Mouse (Mus musculus) layer of hippocampus, adult 9-10 months (tissue): ENCODE measurements at regions not wholly inside any gene's neighbourhood (a gene's known extent, or its start where the extent isn't known, plus 50 kb on each side); places are given as distances from the start of the nearest gene placed in this dataset.
"Not testable (repeated sequence)": the region's sequence is repeated elsewhere in the genome, so short reads cannot be mapped to it uniquely, and the experiment has no call there.

Source experiments
- DNase-seq: peaks from one replicate; pipeline ENCODE4 v3.0.0; 2022; ENCODE audit warnings: low spot score

DNA sequence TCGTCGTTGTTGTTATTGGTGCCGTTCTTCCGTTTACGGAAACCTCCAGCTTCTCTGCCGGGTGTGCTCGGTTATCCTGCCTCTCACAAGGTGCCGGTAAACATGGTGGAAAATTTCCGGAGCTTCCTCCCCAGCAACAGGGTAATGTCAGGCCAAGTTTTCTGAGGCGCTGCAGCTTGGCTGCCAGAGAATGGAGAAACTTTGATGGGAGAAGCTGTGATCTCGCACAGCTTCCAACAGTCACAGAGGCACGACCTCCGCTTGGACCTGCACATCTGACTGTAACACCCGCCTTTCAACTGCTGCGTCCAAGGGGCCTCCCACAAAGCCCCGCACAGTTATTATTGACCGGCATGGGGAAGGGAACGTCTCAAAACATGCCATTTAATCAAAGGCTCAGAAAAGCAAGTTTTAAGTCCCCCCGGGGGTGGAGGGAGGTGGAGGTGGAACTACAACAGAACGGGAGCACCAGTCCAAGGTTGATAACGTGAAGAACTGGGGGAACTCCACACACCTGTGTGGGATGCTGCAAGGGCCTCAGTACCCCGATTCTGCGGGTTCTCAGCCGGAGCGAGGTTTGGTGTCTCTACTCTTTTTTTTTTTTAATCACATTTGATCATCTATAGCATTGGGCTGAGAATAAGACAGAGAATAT is 299.1 kb downstream of the Vrk1 start:
- DNase-seq, result no peak

DNA sequence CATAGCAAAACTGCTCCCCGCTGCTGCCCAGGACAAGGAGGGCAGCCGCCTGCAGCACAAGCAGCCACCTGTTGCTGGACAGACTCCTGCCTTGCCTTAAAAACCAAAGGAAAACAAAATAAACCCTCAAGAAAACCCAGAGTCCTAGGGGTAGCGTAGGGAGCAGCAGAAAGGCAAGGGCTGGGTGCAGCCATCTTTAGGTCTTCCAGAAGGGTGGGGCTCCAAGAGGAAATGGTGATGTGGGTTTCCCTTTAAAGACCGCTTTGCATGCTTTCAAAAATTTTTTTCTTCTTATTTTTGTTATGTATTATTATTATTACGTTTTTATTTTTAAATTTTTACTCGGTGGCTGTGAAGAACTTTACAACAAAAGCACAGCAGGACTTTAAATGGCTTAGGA is 300.1 kb downstream of the Vrk1 start:
- no peak for DNase-seq

DNA sequence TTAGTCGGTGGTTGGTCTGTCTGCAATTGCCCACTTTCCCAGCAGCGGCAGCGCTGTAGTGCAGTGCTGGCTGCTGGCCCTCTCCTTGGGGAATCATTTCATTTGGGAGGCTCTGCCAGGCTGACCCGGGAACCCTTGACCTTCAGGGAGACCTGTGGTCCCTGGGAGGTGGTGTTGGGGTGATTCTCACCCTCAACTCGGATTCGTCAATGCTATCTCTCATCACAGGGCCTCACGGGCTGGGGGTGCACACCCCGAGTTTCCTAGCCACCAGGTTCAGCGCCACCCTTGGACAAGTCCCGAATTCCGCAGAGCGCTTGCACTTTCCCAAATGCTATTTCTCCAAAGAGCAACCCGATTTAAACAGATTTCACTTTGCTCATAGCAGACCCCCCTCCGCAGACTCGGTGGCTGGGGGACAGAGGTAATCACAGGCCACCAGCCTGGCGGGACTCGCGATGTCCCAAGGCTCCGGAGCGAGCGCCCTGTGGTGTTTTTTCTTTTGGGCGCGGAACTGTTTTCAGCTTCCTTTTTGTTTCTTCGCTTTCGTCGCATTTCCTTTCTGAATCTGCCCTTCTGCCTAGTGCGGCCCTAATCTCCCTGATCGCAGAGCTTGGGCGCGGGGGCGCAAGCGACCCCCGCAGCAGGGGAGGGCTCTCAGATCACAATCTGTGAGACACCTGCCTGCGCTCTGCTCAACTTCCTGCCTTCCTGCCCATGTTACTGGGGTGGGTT is 300.7 kb downstream of the Vrk1 start:
- no peak for DNase-seq

DNA sequence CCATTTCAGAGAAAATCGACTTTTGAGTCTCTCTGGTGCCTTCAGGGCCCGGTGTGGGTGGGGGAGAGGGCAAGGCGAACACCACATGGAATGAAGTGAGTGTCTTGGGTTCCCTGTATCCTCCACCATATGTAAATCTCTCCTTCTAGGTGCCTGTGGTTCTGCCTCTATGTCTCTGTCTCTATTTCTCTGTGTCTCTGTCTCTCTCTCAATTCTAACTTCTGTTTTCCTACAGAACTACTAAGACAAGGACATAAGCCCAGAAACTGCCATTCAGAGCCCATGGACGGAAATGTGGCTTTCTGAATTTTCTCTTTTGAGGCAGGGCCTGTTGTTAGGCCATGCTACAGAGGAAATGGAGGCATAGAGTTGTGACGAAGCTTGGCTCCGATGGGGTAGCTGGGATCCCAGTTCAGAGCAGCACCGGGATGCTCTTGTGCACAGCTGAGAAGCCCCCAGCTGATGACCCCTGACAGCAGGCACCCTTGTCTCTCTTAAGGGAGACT is 301.3 kb downstream of the Vrk1 start:
- no peak for DNase-seq

DNA sequence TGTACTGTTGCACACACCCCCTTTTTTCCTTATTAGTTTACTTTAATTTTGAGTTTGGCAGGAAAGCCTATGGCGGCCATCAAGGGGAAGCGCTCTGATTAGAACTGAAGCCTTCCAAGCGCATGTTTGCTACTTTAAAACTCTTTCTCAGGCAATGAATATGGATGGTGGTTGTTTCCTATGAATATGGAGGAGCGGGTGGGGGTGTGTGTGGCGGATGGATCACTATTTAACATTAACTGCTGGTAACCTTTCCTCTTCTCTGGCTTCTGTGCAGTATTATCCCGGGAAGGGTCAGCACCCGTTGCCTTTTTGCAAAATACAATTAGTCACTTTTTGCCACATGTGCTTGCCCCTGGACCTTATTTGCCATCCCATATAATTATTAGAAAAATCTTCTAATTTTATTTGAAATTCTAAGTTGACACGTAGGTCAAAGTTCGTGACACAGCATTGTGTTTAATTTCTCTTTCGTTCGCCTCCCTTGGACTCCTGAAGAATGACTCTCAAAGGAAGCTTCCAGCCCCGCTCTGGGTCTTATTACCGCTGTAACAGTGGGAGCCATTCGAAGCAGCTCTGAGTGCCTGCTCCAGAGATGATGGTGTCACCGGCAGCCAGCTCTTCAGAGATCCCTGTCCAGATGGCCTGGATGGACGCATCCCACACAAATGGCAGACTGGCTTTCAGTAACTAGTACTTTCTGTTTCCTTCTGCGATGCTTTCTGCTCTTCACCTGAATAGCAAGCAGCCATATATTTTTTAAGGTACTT is 302.0 kb downstream of the Vrk1 start:
- no peak for DNase-seq

DNA sequence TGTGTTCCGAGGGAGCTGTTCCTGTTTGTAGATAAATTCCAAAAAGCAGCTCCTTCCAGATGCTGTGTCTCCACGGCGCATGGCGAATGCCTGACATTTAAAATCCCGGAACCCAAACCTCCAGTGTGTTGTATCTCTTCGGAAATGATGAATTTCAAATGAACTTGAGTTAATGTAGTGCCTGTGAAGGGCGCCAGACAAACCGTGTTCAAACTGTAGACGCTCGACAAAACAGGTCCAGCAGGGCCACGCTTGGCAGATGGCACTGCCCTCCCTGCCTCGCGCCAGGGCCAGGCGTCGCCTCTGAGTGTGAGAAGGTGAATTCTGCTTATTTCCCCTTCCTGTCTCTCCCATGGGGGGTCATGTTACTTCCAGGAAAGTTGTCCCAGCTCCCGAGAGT is 307.7 kb downstream of the Vrk1 start:
- no peak for DNase-seq

DNA sequence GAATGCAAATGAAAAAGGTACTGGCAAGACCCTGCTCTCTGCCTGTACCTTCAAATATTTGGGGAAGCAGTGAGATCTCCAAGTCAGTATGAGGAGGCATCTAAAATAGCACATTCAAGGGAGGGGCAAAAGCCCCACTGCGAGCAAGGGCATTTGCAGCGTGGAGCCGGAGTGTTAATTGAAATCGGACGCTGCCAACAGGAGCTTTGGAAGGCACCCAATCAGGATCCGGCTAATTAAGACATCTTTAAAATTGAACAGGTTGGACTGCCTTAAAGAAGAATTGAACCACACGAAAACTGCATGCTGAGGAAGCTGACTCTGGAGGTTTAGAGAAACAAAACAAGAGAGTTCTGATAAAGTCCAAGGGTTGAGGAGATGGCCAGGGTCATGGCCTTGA is 311.5 kb downstream of the Vrk1 start:
- no peak for DNase-seq

DNA sequence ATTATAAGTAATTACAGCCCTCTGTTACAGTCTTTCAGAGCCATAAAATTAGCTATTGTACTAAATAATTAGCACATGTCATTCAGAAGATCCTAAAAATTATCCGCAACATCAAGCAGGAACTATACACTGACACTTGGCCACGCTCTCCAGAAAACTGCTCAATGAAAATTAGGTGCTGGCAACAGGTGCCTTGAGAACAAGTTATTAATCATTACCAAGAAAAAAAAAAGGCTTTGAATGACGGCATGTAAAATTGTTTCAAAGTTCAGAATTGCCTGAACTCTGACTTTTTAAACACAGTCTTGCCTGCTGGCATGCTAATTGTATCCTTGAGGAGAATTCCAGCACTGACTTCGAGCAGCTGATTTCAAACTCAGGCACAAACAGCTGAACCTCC is 316.6 kb downstream of the Vrk1 start:
- no peak for DNase-seq

DNA sequence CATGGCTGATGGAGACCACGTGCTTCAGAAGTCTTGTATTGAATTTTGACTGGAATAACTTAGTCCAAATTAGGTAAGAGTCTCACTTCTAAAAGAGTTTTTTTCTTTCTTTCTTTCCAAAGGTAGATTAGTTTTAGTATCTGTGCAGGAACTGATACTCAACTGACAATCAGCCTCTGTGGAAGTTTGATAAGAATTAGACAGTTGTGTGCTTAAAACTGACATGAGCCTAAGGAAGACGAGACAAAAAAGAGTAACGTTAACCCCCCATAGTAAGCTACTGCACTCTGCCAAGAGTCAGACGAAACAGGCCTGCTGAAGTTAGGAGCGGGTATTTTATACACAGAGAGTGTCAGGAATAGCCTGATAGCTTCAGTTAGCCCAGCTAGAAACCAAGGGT is 317.3 kb downstream of the Vrk1 start:
- no peak for DNase-seq

DNA sequence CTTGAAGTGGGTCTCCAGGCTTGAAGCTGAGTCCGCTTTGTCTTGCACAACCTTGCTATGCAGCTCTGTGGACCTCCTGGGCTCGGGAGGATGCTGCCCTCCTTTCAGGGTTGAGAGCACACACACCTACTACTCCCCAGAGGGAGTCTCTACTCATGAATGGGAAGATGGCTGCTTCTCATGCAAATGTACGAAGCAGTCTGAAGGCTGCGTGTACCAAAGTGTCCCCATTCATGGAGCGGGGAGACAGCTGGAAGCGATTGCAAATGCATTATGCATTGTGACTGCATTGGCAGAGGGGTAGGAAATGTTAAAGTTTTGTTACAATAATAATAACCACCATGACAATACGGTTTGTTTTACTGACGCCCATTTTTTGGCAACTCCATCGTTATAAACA is 347.8 kb downstream of the Vrk1 start:
- no peak for DNase-seq

DNA sequence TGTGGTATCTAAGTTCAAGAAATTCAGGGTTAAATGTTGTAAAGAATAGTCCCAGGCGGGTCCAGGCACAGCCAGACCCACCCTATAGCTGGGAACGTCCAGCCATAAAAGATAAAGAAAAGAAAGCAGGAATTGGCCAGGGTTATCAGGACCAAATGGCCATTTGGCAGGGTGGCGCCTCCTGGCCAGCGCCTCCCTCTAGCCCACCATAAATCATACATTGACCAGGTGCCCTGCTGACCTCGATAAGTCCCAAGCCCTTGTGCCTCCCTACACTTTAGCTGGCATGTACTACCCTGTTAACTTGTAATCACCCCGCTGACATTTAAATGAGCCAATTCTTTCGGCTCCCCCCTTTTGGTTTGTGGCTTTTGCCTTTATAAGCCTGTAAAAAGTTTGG is 351.6 kb downstream of the Vrk1 start:
- DNase-seq, result not testable (repeated sequence)

DNA sequence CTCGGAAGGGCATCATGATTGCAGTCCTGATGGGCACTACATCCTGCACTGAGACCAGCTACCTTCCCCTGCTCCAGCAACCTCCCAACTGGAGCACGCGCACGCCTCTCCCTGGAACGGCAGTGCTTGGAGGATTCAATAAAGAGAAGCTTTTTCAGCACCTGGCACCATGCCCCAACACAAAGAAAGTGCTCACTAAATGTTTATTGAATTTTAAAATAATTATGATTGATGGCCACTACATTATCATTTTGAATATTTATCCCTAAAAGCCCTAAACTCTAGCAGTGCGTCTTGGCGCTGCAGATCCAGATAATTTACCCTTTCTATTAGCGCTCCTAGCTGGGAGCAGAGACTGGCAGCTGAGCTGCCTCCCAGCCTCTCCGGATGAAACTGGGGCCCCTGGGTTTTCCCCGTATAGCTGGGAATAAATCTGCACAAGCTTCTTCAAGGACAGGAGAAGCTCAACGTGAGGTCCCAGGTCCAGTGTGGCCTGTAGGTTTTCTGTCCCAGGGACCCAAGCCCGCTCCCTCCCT is 364.9 kb downstream of the Vrk1 start:
- DNase-seq, result no peak

DNA sequence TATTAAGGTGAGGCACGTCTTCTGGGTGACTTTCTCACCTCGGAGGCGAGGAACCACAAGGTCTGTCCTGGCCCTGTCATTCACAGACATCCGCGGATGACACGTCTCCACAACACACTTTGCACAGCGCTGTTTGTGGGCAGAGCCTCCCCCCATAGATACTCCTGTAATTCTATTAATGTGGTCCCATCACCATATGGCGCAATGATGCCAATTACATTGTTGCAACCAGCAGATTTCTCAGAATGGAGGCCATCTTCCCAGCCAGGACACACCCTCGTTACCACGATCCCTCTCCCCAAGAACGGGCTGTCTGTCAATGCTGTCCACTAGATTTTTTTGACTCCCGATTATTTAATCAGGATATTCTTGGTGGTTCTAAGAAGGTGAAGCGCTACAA is 365.9 kb downstream of the Vrk1 start:
- DNase-seq, result no peak

DNA sequence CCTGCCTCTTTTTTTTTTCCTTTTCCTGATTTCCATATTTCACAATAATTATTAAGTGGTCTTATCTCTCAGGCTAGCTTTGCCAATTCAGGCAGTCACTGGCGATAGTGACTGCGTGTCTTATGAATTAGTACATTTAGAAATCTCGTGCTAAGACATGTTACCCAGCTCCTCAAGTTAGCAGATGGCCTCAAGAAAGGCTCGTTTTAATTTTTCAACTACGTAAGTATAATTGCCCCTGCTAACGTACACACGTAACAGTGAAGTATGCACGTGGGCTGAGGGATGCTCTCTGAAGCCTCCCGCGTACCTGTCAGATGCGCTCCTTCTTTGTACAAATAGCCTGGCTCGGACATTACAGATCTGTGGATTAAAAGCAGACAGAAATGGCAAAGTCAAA is 366.8 kb downstream of the Vrk1 start:
- no peak for DNase-seq

DNA sequence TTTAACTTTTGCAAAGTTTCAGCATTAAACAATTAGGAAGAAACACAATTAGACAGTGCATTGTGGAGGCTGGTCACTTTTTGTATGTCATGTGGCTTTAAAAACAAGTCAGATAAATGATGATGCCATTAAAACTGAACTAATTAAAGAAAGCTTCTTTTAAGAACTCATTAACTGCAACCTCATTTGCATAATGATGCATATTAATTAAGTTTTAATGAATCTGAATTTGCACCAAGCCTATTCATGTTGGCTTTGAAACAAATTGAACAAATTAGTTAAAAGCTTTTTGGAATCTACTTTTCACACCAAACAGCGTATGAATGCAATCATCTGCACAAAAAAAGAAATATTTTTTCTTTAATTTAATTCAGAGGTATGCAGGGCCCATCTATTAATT is 367.3 kb downstream of the Vrk1 start:
- no peak for DNase-seq

DNA sequence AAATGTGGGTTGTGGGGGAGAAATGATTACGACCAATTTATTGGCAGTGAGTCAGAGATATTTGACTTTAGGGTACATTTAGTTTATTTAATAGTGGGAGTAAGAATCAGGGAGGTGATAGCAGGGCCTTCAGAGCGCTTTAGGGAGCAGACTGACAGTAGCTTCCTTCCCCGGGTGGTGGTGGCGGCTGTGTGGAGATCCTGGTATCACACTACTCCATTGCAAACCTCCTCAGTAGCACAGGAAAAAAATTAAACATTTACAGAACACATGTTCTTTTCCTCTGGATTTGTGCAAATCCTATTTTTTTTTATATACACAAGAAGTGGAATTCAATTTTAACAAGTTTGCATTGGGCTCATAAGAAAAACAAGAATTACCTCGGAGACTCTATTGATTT is 367.7 kb downstream of the Vrk1 start:
- DNase-seq, result no peak

DNA sequence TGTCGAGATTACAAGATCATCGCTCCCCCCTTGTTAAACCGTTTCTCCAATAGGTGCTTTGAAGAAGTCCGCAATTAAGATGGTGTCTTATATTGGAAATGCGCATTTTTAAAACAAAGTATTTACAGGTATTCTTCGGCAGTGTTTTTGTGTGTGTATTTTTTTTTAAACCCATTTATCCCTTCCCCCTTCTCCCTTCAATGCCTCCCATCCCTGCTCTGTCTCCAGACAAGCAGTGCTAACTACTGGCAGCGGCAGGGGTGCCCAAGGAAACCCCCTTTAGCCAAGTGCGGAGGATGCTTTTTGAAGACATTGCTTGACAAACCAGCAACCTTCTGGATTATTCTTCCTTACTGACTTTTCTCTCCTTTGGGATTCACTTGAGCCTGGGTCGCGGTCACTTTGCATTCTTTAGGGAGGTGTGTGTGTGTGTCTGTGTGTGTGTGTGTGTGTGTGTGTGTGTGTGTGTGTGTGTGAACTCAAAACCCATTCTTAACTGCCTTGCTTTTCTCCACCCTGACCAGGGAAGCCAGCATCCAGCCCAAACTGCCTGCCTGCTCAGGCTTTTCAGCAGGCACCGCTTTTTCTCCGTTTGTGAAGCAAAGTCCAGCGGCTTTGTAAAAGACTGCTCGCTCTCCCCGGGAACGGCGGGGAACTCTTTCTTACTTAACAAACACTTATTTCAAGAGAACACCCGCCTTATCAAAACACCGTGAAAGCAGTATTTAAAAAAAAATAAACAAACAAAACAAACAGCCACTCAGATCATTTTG is 368.5 kb downstream of the Vrk1 start:
- no peak for DNase-seq

DNA sequence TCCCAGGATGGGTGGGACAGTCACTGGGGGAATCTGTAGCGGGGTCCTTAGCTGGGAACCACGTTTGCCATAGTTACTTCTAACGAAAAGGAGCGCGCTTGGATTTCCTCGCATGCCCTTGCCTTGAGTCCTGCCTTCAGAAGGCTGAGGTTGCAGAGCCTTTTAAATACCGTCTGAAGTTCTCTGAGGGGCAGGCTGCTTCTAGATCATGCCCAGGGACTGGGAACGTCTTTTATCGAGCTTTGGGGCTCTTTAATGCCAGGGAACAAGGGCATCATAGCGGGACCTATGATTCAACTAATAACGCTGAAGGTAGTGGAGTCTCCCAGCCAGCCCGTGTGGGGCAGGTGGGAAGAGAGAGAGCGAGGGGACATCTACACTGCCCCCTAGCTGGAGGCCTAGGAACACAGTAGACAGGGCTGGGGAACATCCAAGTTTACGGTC is 369.1 kb downstream of the Vrk1 start:
- DNase-seq, result no peak

DNA sequence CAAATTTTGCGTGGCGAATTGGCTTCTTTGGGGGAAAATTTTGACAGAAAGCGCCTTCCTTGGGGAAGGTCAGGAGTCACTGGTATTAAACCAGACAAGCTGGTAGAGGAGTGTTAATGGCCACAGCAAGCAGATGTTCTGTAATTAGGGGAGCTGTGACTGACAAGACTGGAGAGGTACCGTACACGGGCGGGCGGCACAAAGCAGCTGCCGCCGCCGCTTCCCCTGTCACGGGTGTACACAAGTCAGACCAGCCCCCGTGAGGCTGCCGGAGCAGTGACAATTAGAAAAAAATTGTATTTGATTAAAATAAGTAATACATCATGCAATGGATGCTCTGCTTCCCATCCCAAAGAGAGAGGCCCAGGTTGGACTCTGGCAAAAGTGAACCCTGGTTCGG is 369.8 kb downstream of the Vrk1 start:
- no peak for DNase-seq

DNA sequence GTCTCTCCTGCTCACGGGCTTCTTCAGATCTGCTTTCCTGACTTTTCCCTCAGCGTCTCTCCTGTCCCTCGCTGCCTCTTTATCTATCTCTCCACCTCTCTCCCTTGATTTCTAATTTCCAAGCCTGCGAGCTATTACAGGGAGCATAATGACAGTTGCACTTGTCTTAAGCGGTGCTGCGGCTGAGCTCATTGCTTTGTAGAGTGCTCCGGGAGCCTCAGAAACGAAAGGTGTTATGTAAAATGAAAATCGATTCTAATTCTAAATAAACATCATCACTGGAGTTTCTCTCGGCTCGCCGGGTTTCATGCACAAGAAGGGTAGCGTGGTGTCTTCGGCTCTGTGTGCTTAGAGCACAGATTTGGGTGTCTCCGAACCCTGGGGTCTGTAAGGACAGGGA is 371.8 kb downstream of the Vrk1 start:
- no peak for DNase-seq

DNA sequence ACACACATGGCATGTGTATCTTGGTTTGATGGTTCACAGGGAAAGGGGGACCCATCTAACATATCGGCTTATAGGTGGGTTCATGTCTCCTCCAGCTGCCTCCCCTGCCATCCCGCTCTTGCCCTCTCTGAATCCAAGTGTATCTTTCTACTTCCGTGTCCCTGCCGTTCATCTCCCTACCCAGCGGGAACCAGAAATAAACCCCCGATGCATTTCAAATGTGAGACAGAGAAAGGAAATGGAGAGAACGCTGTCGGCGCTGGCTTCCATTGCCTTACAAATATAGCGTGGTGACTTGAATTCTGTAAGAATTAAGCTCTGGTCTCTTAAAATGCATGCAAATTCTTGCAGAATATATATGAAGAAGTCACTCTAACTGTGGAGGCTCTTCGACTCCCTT is 379.2 kb downstream of the Vrk1 start:
- no peak for DNase-seq

DNA sequence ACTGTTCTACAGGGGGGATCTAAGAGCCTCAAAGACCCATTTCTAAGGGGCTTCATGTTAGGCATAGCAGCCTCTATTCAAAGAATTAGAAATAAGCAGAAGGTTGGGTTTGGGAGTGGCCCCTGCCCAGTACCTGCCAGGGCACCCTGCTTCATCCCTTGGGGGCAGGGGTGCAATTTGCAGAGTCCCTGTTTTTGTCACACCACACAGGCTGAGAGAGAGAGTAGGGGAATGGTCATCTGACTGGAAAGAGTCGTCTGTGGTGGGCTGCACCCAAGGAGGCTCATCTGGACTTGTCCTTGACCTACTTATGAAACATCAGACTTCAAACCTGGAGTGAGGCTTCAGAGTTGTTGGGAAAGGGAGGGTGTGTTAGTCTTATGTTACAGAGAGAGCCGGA is 382.3 kb downstream of the Vrk1 start:
- DNase-seq, result no peak
